Mouse (Mus musculus): ENCODE results near the gene Ier2. TPM values are rescaled to one million over a fixed set of nuclear protein-coding genes. Genes with fewer than 3 reads are reported as not detected.

Gene Ier2
- polyA plus RNA-seq, 1 experiment from 2014 or later = 35.4 TPM

DNA sequence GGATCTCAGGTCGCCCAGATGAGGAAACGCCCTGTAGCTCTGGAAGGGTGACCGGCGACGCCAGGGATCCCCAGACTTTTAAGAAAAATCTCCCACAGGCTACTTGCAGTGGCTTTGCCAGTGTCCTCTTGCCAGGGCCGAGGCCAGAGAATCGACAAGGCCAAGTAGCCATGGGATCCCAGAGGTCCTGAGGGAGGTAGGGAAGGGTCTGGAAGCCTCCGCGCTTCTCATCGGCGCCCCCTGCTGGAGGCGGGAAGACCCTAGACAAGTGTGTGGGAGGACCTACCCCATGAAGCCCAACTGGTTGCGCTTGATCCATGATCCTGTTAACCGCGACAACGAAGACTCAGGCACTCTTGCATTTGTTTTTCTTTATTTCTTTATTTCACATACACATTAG, 41.7 kb upstream of the Ier2 start:
- WGBS = 1% methylated on average over 16 of the region's 16 CpGs
- Histone ChIP-seq H3K4me1 (peaks cover 66% of the 10 kb centered on the region), H3K4me2 (peak overlapping the region; percentile 56), H3K9ac (peak overlapping the region; percentile 70), H3K4me3 (peak overlapping the region; percentile 15), H3K27ac (peak overlapping the region; percentile 88), H3K27me3 (peaks cover 75% of the 10 kb centered on the region), H3K36me3 (ENCODE audit: poor library complexity, severe bottlenecking) (peaks cover 18% of the 10 kb centered on the region), H3K9me3 (replicated peaks) (no peaks in the 10 kb centered on the region)
- ATAC-seq = peak; percentile 46; the same call in 1 of the 2 replicates

DNA sequence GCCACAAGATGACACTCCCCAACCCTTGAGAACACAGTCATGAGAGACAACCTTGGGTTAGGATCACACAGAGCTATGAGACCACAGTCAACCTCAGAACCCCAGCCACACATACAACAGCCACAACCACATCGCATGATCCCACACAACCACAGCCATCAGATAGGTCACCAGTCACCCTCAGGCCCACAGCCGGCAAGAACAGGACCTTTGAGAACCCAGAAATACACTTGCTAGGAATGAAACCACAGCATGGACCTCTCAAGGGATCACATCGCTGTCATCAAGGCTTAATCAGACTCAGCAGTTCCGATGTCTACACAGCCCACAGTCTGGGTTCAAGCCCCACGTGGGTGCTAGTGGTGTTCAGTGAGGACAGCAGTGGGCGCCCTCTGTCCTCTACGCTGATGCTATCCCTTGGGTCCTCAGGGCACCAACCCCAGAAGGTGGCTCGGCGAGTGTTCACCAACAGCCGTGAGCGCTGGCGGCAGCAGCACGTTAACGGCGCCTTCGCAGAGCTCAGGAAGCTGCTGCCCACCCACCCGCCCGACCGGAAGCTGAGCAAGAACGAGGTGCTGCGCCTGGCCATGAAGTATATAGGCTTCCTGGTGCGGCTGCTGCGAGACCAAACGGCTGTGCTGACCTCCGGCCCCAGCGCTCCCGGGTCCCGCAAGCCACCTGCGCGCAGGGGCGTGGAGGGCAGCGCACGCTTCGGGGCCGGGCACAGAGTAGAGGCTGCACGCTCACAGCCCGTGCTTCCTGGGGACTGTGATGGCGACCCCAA, 41.0 kb upstream of the Ier2 start:
- ATAC-seq = no peak
- Histone ChIP-seq H3K9ac (peak overlapping the region; percentile 47), H3K4me2 (peak overlapping the region; percentile 56), H3K27ac (peak overlapping the region; percentile 88), H3K4me1 (peaks cover 59% of the 10 kb centered on the region), H3K36me3 (ENCODE audit: poor library complexity, severe bottlenecking) (peaks cover 25% of the 10 kb centered on the region), H3K9me3 (replicated peaks) (no peaks in the 10 kb centered on the region), H3K27me3 (peaks cover 71% of the 10 kb centered on the region), H3K4me3 (peak overlapping the region; percentile 15)
- 10% methylated on average over 38 of the region's 38 CpGs for WGBS

DNA sequence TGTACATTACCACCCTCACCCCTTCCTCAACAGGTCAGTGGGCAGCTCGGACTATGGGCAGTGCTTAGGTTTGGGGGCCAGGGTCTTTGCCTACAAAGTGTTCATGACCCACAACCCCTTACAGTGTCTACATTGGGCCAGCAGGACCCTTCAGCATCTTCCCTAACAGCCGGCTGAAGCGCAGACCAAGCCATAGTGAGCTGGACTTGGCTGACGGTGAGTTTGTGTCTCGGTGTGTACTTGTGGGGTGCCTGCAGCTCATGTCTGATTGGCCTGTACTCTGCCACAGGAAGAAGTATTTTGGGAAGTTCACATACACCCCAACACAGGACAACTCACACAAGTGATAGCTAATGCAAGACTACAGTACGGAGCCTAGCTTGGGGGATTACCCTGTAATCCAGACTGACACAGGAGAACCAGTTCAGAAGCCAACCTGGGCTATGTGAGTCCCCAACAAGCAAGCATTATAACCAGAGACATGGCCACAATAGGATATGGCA, 40.4 kb upstream of the Ier2 start:
- ATAC-seq = no peak
- Histone ChIP-seq H3K36me3 (ENCODE audit: poor library complexity, severe bottlenecking) (peaks cover 30% of the 10 kb centered on the region), H3K27me3 (peaks cover 66% of the 10 kb centered on the region), H3K4me1 (peaks cover 54% of the 10 kb centered on the region), H3K27ac (no peak overlapping the region), H3K9me3 (replicated peaks) (no peaks in the 10 kb centered on the region), H3K9ac (no peak overlapping the region), H3K4me3 (no peak overlapping the region), H3K4me2 (no peak overlapping the region)
- 88% methylated on average over 6 of the region's 6 CpGs for WGBS

DNA sequence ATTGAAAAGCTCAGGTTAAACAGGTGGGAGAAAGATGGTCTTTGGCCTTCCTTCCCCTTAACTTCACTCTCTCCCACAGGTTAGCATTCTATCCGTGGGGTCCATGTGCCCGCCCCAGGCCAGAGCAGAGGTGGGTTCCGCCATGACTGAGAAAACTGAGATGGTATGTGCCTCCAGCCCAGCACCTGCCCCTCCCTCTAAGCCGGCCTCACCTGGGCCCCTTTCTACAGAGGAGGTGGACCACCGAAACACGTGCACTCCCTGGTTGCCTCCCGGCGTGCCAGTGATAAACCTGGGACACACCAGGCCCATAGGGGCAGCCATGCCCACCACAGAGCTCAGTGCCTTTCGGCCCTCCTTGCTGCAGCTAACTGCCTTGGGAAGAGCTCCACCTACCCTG, 39.9 kb upstream of the Ier2 start:
- Histone ChIP-seq H3K27me3 (peaks cover 61% of the 10 kb centered on the region), H3K36me3 (ENCODE audit: poor library complexity, severe bottlenecking) (peaks cover 30% of the 10 kb centered on the region), H3K9ac (no peak overlapping the region), H3K27ac (0 out of 2 replicates have a peak overlapping the region, but pooled peaks have one; percentile 12), H3K4me1 (peaks cover 49% of the 10 kb centered on the region), H3K4me3 (no peak overlapping the region), H3K9me3 (replicated peaks) (no peaks in the 10 kb centered on the region), H3K4me2 (no peak overlapping the region)
- WGBS = 71% methylated on average over 9 of the region's 9 CpGs
- no peak for ATAC-seq

DNA sequence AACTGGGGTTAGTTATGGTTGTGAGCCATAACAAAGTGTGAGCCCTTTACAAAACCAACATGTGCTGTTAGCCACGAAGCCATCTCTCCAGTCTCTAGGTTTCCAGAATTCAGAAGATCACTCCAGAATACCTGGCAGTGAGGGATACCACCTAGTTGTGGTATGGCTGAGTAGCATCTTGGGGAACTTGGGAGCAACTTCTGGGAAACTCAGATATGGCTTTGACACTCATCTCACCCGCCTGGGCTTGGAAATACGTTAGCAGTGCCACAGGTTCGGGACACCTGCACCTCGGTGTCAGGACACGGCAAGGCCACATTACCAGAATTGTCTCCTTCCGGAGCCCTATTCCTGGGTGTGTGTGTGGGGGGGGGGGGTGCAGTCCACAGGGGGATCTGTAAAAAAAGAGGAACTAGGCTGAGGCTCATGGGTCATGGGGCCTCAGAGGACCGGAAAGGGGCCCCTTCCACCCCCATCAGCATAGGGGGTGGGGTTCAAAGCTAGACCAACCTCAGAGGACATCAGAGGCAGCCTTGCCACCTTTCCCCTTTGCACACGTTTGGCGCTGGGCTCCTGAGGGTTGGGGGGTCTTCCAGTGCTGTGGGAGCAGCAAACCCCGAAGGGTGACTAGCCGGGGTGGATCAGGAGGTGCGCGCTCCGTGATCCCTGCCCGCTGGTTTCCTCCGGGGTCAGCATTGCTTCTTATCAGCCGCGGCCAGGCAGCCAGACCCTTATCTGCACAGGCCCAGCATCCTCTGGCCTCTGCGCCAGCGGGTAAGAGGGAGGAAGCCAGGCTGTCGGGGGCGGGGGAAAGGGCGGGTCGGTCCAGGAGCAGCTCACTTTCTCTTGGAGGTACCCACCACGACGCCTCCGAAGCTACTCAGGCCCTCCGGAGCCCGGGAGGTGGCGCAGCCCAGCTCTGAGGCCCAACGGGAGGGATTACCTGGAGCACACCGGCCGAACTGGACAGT, 38.6 kb upstream of the Ier2 start, which contains the start of gene Lyl1:
Lyl1 (plus strand) TSS at position 517 of the 971 bp plus-strand sequence.
- Histone ChIP-seq H3K36me3 (ENCODE audit: poor library complexity, severe bottlenecking) (peaks cover 41% of the 10 kb centered on the region), H3K27ac (peak within 1 kb of the TSS; percentile 63), H3K9me3 (replicated peaks) (no peaks in the 10 kb centered on the region), H3K9ac (peak within 1 kb of the TSS; percentile 41), H3K4me1 (peaks cover 36% of the 10 kb centered on the region), H3K4me2 (peak within 1 kb of the TSS; percentile 14; the same call in 1 of the 2 replicates), H3K27me3 (peaks cover 49% of the 10 kb centered on the region), H3K4me3 (no peak within 1 kb of the TSS)
- no peak for ATAC-seq
- 13% methylated on average over 32 of the region's 34 CpGs for WGBS

DNA sequence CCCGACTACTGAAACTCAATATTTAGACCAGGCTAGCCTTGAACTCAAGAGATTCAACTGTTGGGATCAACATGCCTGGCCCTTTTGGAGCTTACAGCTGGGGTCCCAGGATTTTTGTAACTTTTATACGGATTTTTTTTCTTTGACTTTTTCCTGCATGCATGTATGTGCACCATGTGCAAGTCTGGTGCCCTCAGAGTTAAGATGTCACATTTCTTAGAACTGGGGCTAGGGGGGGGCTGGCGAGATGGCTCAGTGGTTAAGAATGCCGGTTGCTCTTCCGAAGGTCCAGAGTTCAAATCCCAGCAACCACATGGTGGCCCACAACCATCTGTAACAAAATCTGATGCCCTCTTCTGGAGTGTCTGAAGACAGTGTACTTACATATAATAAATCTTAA, 37.9 kb upstream of the Ier2 start:
- 86% methylated on average over 5 of the region's 5 CpGs for WGBS
- ATAC-seq = no peak
- Histone ChIP-seq H3K36me3 (ENCODE audit: poor library complexity, severe bottlenecking) (peaks cover 43% of the 10 kb centered on the region), H3K4me2 (no peak overlapping the region), H3K4me3 (no peak overlapping the region), H3K27me3 (peaks cover 47% of the 10 kb centered on the region), H3K27ac (peak overlapping the region; percentile 63), H3K4me1 (peaks cover 32% of the 10 kb centered on the region), H3K9ac (no peak overlapping the region), H3K9me3 (replicated peaks) (no peaks in the 10 kb centered on the region)

DNA sequence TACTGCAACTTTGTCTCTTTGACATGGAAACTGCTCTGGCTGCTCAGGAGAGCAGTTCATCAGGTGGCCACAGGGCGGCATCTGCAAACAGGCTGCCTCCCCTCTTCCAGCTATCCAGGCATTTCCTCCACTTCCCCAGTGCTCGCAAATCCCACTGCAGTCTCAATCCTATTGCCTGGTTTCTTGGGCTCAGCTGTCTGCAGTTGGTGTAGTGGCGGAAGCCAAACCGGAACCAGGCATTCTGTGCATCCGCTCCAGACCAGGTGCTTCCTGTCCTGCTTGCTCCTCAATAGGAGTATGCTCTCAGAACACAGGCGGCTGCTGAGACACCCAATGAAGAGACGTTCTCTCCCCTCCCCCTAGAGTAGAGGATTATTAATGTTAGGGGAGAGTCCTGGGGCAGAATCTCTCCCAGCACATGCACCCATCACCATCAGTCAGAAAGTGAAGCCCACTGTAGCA, 37.2 kb upstream of the Ier2 start:
- no peak overlapping the region for H3K4me3 ChIP-seq
- 64% methylated on average over 7 of the region's 7 CpGs for WGBS
- peak overlapping the region; percentile 63 for H3K27ac ChIP-seq
- no peak for ATAC-seq
- H3K27me3 ChIP-seq = peaks cover 41% of the 10 kb centered on the region
- H3K4me2 ChIP-seq = no peak overlapping the region
- H3K4me1 ChIP-seq = peaks cover 26% of the 10 kb centered on the region
- no peak overlapping the region for H3K9ac ChIP-seq
- H3K36me3 ChIP-seq (ENCODE audit: poor library complexity, severe bottlenecking) = peaks cover 49% of the 10 kb centered on the region
- no peaks in the 10 kb centered on the region for H3K9me3 ChIP-seq (replicated peaks)

DNA sequence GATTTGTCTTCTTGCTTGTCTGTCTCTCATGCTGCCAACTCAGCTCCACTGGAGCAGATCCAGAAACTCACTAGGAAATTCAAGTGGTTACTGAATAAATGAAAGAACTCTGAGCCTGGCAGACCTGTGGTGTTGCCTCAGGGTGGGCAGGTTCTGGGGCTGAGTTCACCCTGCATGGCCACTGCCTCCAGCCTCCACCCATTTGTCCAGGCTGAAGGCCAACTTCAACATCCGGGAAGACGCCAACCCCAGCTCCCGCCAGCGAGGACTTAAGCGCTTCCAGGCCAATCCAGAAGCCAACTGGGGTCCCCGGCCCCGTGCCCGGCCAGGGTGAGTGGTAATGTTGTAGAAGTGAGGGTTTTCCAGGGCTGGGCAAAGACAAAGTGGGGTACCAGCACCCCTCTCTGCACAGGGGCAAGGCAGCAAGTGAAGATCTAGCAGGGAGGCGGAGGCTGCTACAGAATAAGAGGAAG, 36.3 kb upstream of the Ier2 start:
- Histone ChIP-seq H3K27ac (peak overlapping the region; percentile 25), H3K9ac (no peak overlapping the region), H3K9me3 (replicated peaks) (no peaks in the 10 kb centered on the region), H3K4me1 (peaks cover 19% of the 10 kb centered on the region), H3K27me3 (peaks cover 31% of the 10 kb centered on the region), H3K4me2 (no peak overlapping the region), H3K4me3 (no peak overlapping the region), H3K36me3 (ENCODE audit: poor library complexity, severe bottlenecking) (peaks cover 50% of the 10 kb centered on the region)
- ATAC-seq = no peak
- WGBS = 97% methylated on average over 9 of the region's 9 CpGs

DNA sequence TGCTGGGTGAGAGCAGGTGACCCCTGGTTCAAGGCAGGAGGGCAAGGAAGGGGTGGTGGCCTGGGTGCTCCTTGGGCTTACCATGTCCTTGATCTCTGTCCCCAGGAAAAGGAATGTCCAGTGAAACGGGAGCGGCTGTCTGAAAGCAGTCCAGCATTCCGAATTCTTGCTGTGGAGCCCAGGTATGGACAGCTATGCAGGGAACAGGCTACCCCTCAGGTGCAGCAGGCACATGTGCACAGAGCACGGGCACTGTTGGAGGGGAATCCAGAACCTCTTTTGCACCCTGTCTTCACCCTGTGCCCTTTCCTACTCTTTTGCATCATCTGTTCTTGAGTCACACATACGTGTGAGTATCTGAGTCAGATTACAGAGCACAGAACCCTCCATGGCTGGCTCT, 35.6 kb upstream of the Ier2 start:
- Histone ChIP-seq H3K4me3 (no peak overlapping the region), H3K36me3 (ENCODE audit: poor library complexity, severe bottlenecking) (peaks cover 50% of the 10 kb centered on the region), H3K27ac (no peak overlapping the region; the same call in 1 of the 2 replicates), H3K9ac (no peak overlapping the region), H3K4me2 (no peak overlapping the region), H3K9me3 (replicated peaks) (no peaks in the 10 kb centered on the region), H3K27me3 (peaks cover 25% of the 10 kb centered on the region), H3K4me1 (peaks cover 13% of the 10 kb centered on the region; the same call in 1 of the 2 replicates)
- 94% methylated on average over 5 of the region's 5 CpGs for WGBS
- no peak for ATAC-seq

DNA sequence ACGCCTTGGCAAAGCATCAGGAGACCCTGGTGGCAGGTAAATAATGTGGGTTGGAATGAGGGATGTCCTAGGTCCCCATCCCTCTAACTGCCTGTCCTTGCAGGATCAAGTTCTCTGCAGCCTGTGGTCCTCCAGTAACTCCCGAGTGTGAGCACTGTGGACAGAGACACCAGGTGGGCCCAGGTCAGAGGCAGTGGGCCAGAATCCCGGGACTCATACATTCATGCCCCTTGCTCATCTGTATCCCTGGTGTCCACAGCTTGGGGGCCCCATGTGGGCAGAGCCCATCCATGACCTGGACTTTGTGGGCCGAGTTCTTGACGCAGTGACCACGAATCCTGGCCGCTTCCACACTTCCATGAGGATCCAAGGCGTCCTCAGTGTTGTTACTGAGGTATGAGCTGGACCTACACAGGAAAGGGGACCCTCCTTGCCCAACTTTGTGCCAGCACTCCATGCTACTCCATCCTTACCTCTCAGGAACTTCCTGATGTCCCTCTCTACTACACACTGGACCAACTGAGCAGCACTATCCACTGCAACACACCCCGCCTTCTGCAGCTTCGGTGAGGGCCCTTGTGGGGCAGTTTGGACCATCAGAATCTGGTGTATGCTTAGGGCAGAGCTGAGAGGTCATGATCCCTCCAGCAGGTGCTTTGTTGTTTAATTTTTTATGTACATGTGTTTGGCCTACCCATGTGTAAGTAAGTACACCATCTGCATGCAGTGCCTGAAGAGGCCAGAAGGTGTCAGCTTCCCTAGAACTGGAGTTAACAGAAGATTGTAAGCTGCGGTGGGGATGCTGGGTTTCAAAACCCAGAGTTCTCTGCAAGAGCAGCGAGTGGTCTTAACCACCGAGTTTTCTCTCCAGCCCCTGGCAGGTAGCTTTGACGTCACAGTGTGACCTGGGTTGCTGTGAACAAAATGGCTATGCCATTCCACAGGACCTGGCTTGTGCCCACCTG, 34.8 kb upstream of the Ier2 start:
- 83% methylated on average over 14 of the region's 14 CpGs for WGBS
- peak; percentile 13; the same call in 1 of the 2 replicates for ATAC-seq
- no peak overlapping the region for H3K27ac ChIP-seq

DNA sequence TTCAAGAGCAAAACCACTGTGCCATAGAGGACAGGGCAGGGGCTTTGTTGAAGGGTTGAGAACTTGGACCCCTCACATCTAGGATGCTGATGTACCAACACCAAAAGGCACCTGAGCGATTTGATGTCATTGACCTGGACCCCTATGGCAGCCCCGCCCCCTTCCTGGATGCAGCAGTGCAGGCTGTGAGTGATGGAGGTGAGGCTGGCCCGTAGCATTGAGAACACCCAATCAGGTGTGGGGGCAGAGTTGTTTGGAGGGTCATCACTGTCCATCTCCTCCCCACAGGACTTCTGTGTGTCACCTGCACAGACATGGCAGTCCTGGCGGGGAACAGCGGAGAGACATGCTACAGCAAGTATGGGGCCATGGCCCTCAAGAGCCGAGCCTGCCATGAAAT, 32.5 kb upstream of the Ier2 start:
- WGBS = 94% methylated on average over 6 of the region's 6 CpGs
- no peak overlapping the region for H3K4me2 ChIP-seq
- peaks cover 66% of the 10 kb centered on the region for H3K36me3 ChIP-seq (ENCODE audit: poor library complexity, severe bottlenecking)
- no peak overlapping the region for H3K4me3 ChIP-seq
- H3K4me1 ChIP-seq = peaks cover 3% of the 10 kb centered on the region
- H3K9me3 ChIP-seq (replicated peaks) = no peaks in the 10 kb centered on the region
- H3K27ac ChIP-seq = no peak overlapping the region
- no peak overlapping the region for H3K9ac ChIP-seq
- no peaks in the 10 kb centered on the region for H3K27me3 ChIP-seq
- no peak for ATAC-seq

More for the DNA sequence above, 34.8 kb upstream of the Ier2 start:
- Histone ChIP-seq H3K27me3 (peaks cover 16% of the 10 kb centered on the region), H3K9me3 (replicated peaks) (no peaks in the 10 kb centered on the region), H3K9ac (no peak overlapping the region), H3K4me1 (peaks cover 12% of the 10 kb centered on the region; the same call in 1 of the 2 replicates), H3K4me3 (no peak overlapping the region), H3K36me3 (ENCODE audit: poor library complexity, severe bottlenecking) (peaks cover 53% of the 10 kb centered on the region), H3K4me2 (no peak overlapping the region)

Data from forebrain, embryonic 13.5 days (tissue).